Mouse (Mus musculus) neural tube, postnatal 0 days (tissue): ENCODE measurements around the gene Banf1. TPM values are rescaled to one million over a fixed set of nuclear protein-coding genes. Genes with fewer than 3 reads are reported as not detected.

ENCODE experiments used
- polyA plus RNA-seq: library from polyadenylated mRNA; unstranded; fragments of >200 nt; fragmentation: Nextera tagmentation; extraction: Ambion mirVana; gene quantifications from 2 replicates; pipeline ENCODE4 v1.2.1, GENCODE M21; 2015

Gene Banf1
- 289 and 303 TPM in 2 replicates for polyA plus RNA-seq

DNA sequence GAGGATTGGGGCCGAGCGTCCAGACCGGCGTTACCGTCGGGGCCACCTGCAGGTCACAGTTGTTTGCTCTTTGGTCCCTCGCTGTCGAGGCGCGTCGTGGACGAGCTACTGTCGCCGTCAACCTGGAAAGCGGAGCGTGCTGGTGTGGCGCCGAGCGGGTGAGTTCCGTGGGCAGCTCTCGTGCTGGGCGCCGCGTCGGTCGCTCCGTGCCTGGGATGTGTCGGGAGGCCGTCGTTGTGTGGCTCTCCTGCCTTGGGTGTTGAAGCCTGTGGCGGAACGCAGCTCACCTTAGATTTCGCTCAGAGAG is at the start of gene Banf1:
TSS of gene Banf1 (minus strand) at position 116 of the 307 bp plus-strand sequence.

DNA sequence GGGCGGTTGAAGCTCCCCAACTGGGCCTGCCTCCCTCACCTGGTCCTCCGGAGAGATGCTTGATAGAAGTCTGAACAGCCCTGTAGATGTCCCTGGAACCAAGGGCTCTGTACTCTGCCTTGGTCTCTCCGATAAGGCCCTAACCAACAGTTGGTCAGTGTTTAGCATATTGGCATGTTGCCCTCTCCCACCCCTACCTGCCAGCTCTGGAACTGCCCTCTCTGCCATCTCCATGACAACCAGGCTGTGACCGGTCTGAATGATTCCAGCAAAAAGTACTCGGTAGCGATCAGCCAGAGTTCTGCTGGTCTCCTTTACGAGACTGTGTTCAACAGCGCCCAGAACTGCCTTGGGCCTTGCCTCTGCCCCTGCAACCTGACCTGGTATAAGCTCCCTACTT is 35.3 kb upstream of the Banf1 start, which contains the start of gene Tsga10ip:
TSS of gene Tsga10ip (minus strand) at position 234 of the 400 bp plus-strand sequence.

DNA sequence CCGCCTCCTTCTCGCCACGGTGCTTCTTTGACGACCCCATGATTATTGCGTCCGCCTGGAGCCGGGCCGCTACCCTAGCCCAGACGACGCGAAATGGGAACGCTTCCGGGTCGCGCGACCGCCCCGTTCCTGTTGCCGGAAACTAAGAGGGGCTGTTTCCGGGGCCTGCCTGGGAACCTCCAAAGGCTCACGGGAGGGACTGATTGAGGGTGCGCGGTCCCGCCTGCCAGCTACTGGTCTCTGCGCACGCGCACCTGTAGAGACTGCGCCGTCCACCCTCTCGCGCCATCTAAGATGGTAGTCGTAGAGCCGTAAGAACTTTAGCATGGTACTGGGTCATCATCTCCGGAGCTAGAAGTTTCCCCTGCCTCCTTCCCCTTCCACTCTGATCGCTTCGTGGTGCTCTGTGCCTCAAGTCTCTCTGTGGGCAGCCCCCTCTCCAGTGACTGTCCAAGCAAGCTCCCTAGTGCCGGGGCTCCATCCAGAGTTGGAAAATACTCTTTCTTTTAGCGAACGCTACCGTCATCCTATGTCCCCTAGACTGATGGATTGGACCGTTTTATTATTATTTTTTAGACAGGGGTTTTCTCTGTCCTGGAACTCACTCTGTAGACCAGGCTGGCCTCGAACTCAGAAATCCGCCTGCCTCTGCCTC is 21.7 kb upstream of the Banf1 start, which contains the start of gene Sart1:
TSS of gene Sart1 (minus strand) at position 116 of the 655 bp plus-strand sequence.

DNA sequence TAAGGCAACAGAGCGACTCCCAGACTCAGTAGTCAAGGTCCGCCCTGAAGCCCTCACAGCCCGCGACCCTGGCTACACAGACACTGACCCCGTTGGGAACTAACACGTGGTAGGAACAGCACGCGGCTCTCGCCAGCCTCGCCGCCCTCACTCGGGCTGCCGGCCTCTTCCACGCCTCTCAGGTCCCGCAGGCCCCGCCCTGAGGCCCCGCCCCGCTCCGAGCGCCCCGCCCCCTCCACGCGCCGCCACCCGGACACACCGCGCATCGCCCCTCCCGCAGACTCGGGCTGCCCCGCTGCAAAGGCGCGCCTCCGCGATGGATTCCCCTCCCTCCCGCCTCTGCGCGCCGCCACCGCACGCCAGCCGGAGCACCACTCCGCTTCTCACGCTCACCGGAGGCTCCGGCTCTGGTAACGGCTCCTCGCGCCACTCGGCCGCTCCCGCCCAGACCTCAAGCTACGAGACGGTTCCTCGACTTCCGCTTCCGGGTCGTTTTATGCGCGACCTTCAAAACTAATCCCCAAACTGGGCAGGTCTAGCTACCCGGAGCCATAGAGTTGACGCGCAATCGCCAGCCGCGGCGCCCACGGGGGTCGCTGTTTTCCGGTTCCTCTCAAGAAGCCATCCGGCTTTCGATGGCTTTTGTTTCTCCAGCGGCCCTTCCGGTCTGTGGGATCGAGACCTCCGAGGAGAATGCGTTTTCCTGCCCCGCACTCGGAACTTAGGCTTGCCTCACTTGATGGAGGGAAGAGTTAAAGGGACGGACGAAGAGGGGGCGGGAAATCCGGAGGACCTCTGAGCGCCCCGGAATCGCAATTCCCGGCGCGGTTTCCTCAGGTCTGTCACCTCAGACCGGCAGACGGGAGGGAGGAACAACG is 554 bp downstream of the Banf1 start, which contains the start of gene Eif1ad:
TSS of gene Eif1ad (plus strand) at position 567 of the 878 bp plus-strand sequence.

DNA sequence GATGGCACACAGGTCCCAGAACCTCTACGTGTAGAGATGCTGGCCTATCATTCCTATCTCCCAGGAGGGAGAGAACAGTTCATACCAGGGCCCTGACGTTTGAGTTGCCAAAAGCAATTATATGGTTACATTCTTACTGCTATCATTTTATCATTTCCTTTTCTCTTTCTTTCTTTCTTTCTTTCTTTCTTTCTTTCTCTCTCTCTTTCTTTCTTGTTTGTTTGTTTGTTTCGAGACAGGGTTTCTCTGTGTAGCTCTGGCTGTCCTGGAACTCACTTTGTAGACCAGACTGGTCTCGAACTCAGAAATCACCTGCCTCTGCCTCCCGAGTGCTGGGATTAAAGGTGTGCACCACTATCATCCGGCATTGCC is 17.5 kb downstream of the Banf1 start, which contains the start of gene Cst6:
TSS of gene Cst6 (minus strand) at position 73 of the 372 bp plus-strand sequence.

DNA sequence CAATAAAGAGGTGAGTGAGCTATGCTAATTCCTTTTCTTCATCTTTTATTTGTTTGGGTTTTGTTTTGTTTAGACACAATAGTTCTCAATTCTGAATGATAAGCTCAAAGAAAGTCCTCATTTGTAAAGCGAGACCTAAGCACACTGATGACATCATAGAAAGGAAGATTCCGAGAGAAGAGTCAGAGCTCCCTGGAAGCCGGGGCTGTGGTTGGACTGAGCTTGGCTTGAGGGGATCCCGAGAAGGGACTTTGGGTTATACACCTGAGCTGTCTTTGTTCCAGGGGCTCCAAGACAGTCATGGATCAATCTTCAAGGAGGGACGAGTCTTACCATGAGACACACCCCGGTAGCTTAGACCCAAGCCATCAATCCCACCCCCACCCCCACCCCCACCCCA is 31.5 kb downstream of the Banf1 start, which contains the start of gene Catsper1:
TSS of gene Catsper1 (plus strand) at position 301 of the 400 bp plus-strand sequence.

Other genes with a start within 250 kb of the Banf1 start
- 72.6 and 86.2 TPM in 2 replicates for gene Klc2, start 248.6 kb downstream of the Banf1 start, polyA plus RNA-seq
- gene Pacs1, start 94.0 kb downstream of the Banf1 start, polyA plus RNA-seq, result 39.0 and 46.4 TPM in 2 replicates
- 285 and 310 TPM in 2 replicates for gene Sf3b2, start 71.7 kb downstream of the Banf1 start, polyA plus RNA-seq
- 27.2 and 33.5 TPM in 2 replicates for gene Gal3st3, start 68.8 kb downstream of the Banf1 start, polyA plus RNA-seq
- gene Catsper1, start 31.4 kb downstream of the Banf1 start, polyA plus RNA-seq, result not detected in 2 replicates
- gene Cst6, start 17.6 kb downstream of the Banf1 start, polyA plus RNA-seq, result 13.4 and 14.4 TPM in 2 replicates
- gene Eif1ad, start 427 bp downstream of the Banf1 start, polyA plus RNA-seq, result 38.0 and 39.8 TPM in 2 replicates
- 51.9 and 57.3 TPM in 2 replicates for gene Sart1, start 21.5 kb upstream of the Banf1 start, polyA plus RNA-seq
- not detected in 2 replicates for gene Tsga10ip, start 35.4 kb upstream of the Banf1 start, polyA plus RNA-seq
- 343 and 347 TPM in 2 replicates for gene Drap1, start 57.8 kb upstream of the Banf1 start, polyA plus RNA-seq
- 89.6 and 104 TPM in 2 replicates for gene AI837181, start 58.0 kb upstream of the Banf1 start, polyA plus RNA-seq
- not detected in 2 replicates for gene Fosl1, start 80.4 kb upstream of the Banf1 start, polyA plus RNA-seq
- 21.3 and 22.9 TPM in 2 replicates for gene Ccdc85b, start 90.7 kb upstream of the Banf1 start, polyA plus RNA-seq
- gene Fibp, start 93.4 kb upstream of the Banf1 start, polyA plus RNA-seq, result 161 and 163 TPM in 2 replicates
- gene Ctsw, start 101.3 kb upstream of the Banf1 start, polyA plus RNA-seq, result 1.4 and 2.2 TPM in 2 replicates
- 44.4 and 50.1 TPM in 2 replicates for gene Efemp2, start 106.8 kb upstream of the Banf1 start, polyA plus RNA-seq
- 33.8 and 43.8 TPM in 2 replicates for gene Mus81, start 121.2 kb upstream of the Banf1 start, polyA plus RNA-seq
- gene Cfl1, start 123.3 kb upstream of the Banf1 start, polyA plus RNA-seq, result 2,893 and 3,202 TPM in 2 replicates
- gene 1700020D05Rik, start 136.6 kb upstream of the Banf1 start, polyA plus RNA-seq, result not detected in 2 replicates
- 74.9 and 90.0 TPM in 2 replicates for gene Snx32, start 143.4 kb upstream of the Banf1 start, polyA plus RNA-seq
- gene Ovol1, start 193.5 kb upstream of the Banf1 start, polyA plus RNA-seq, result 0.25 TPM in 1 of 2 replicates, not detected in the other
- 3.7 and 3.8 TPM in 2 replicates for gene Ap5b1, start 200.9 kb upstream of the Banf1 start, polyA plus RNA-seq
- 67.3 and 75.0 TPM in 2 replicates for gene Rnaseh2c, start 234.7 kb upstream of the Banf1 start, polyA plus RNA-seq
- gene Kat5, start 243.1 kb upstream of the Banf1 start, polyA plus RNA-seq, result 61.9 and 70.5 TPM in 2 replicates